Mouse (Mus musculus) embryo, embryonic 11.5 days (tissue): ENCODE results near the gene Efcab11.

Experiments
- DNase-seq: peaks from one replicate; pipeline ENCODE4 v3.0.0-alpha.2; 2012; ENCODE audit warnings: low read depth, low spot score

Gene Efcab11

GRCm38 (mm10) chr12:99681681-99682080, 202.6 kb downstream of the Efcab11 start:
- no peak for DNase-seq

GRCm38 (mm10) chr12:99671866-99672191, 212.4 kb downstream of the Efcab11 start:
- DNase-seq: no peak

- DNase-seq: no peak
Observed at GRCm38 (mm10) chr12:99671162-99671865, 212.9 kb downstream of the Efcab11 start.

GRCm38 (mm10) chr12:99670762-99671152, 213.5 kb downstream of the Efcab11 start:
- no peak for DNase-seq

GRCm38 (mm10) chr12:99669976-99670761, 214.1 kb downstream of the Efcab11 start:
- no peak for DNase-seq

GRCm38 (mm10) chr12:99654991-99655880, 229.0 kb downstream of the Efcab11 start:
- DNase-seq: no peak

- no peak for DNase-seq
Observed at GRCm38 (mm10) chr12:99652459-99652858, 231.8 kb downstream of the Efcab11 start.

GRCm38 (mm10) chr12:99649732-99650131, 234.5 kb downstream of the Efcab11 start:
- no peak for DNase-seq

GRCm38 (mm10) chr12:99648781-99649180, 235.5 kb downstream of the Efcab11 start:
- DNase-seq: no peak

- DNase-seq: no peak
Observed at GRCm38 (mm10) chr12:99646556-99647354, 237.5 kb downstream of the Efcab11 start.

GRCm38 (mm10) chr12:99645418-99645817, 238.8 kb downstream of the Efcab11 start:
- DNase-seq: no peak

- DNase-seq: no peak
Observed at GRCm38 (mm10) chr12:99644966-99645365, 239.3 kb downstream of the Efcab11 start.
